Mouse (Mus musculus) embryo, embryonic 11 days (tissue): ENCODE results near the gene Galc.

Source experiments
- DNase-seq: peaks from one replicate; pipeline ENCODE4 v3.0.0-alpha.2; 2015

Gene Galc

GRCm38 (mm10) chr12:98258845-98259517 lies at the start of gene Galc:
Gene Galc (minus strand): TSS chr12:98259459.
- peak; percentile 92 for DNase-seq

GRCm38 (mm10) chr12:98307179-98307915 lies 48.1 kb upstream of the Galc start:
- no peak for DNase-seq

GRCm38 (mm10) chr12:98303013-98303412 lies 43.8 kb upstream of the Galc start:
- no peak for DNase-seq

GRCm38 (mm10) chr12:98301980-98302379 lies 42.7 kb upstream of the Galc start:
- no peak for DNase-seq

- no peak for DNase-seq
Observed at GRCm38 (mm10) chr12:98294241-98294640, 35.0 kb upstream of the Galc start.

- DNase-seq = no peak
Observed at GRCm38 (mm10) chr12:98292278-98292677, 33.0 kb upstream of the Galc start.

GRCm38 (mm10) chr12:98290475-98290874 lies 31.2 kb upstream of the Galc start:
- DNase-seq = no peak

- no peak for DNase-seq
Observed at GRCm38 (mm10) chr12:98284477-98284876, 25.2 kb upstream of the Galc start.

- no peak for DNase-seq
Observed at GRCm38 (mm10) chr12:98283487-98283860, 24.2 kb upstream of the Galc start.

- DNase-seq = no peak
Observed at GRCm38 (mm10) chr12:98282776-98283486, 23.7 kb upstream of the Galc start.

- DNase-seq = no peak
Observed at GRCm38 (mm10) chr12:98280996-98281395, 21.7 kb upstream of the Galc start.

GRCm38 (mm10) chr12:98280530-98280929 lies 21.3 kb upstream of the Galc start:
- peak; percentile 71 for DNase-seq

GRCm38 (mm10) chr12:98272433-98272832 lies 13.2 kb upstream of the Galc start:
- no peak for DNase-seq

GRCm38 (mm10) chr12:98270810-98271566 lies 11.7 kb upstream of the Galc start:
- DNase-seq = no peak

- no peak for DNase-seq
Observed at GRCm38 (mm10) chr12:98269791-98270745, 10.8 kb upstream of the Galc start.

GRCm38 (mm10) chr12:98268441-98269369 lies 9.4 kb upstream of the Galc start, which contains the start of gene Gpr65:
Gene Gpr65 (plus strand): TSS chr12:98268635.
- no peak for DNase-seq

- no peak for DNase-seq
Observed at GRCm38 (mm10) chr12:98265697-98266096, 6.4 kb upstream of the Galc start.

- DNase-seq = no peak
Observed at GRCm38 (mm10) chr12:98259518-98259852, 226 bp upstream of the Galc start.

- no peak for DNase-seq
Observed at GRCm38 (mm10) chr12:98258371-98258844, 851 bp downstream of the Galc start.

- DNase-seq = no peak
Observed at GRCm38 (mm10) chr12:98255373-98255995, 3.8 kb downstream of the Galc start.
